Mouse (Mus musculus): ENCODE measurements at regions not wholly inside any gene's neighbourhood (a gene's known extent, or its start where the extent isn't known, plus 50 kb on each side); places are given as distances from the start of the nearest gene placed in this dataset.

- Histone ChIP-seq H3K27ac (ENCODE audit: low read depth, low read length) (no peak overlapping the region), H3K9ac (ENCODE audit: low read depth, low read length) (no peak overlapping the region)
- 86% methylated on average over 2 of the region's 2 CpGs for WGBS
Observed at GRCm38 (mm10) chr8:34607426-34607825, 495.9 kb upstream of the Gm10131 start.

GRCm38 (mm10) chr8:34605031-34605430 lies 493.5 kb upstream of the Gm10131 start:
- 86% methylated on average over 2 of the region's 2 CpGs for WGBS
- Histone ChIP-seq H3K27ac (ENCODE audit: low read depth, low read length) (no peak overlapping the region), H3K4me3 (ENCODE audit: low read length) (no peak overlapping the region)

More at GRCm38 (mm10) chr8:34607426-34607825, 495.9 kb upstream of the Gm10131 start:
- no peaks in the 10 kb centered on the region for H3K36me3 ChIP-seq (ENCODE audit: control insufficient read depth, insufficient read depth, low read length)
- no peak overlapping the region for H3K4me3 ChIP-seq (ENCODE audit: low read length)
- no peak overlapping the region for H3K4me2 ChIP-seq (replicated peaks; ENCODE audit: low read depth, low read length)
- no peaks in the 10 kb centered on the region for H3K9me3 ChIP-seq (ENCODE audit: control insufficient read depth, low read length)
- H3K27me3 ChIP-seq (ENCODE audit: control insufficient read depth, insufficient read depth, low read length), result no peaks in the 10 kb centered on the region
- no peak for ATAC-seq (ENCODE audit: low FRiP score, low TSS enrichment)
- no peaks in the 10 kb centered on the region for H3K4me1 ChIP-seq (ENCODE audit: control insufficient read depth, insufficient read depth, low read length)

GRCm38 (mm10) chr8:34604581-34604980 lies 493.0 kb upstream of the Gm10131 start:
- Histone ChIP-seq H3K9ac (ENCODE audit: low read depth, low read length) (no peak overlapping the region), H3K27me3 (ENCODE audit: control insufficient read depth, insufficient read depth, low read length) (no peaks in the 10 kb centered on the region), H3K36me3 (ENCODE audit: control insufficient read depth, insufficient read depth, low read length) (no peaks in the 10 kb centered on the region), H3K27ac (ENCODE audit: low read depth, low read length) (no peak overlapping the region), H3K4me1 (ENCODE audit: control insufficient read depth, insufficient read depth, low read length) (no peaks in the 10 kb centered on the region), H3K9me3 (ENCODE audit: control insufficient read depth, low read length) (no peaks in the 10 kb centered on the region), H3K4me3 (ENCODE audit: low read length) (no peak overlapping the region), H3K4me2 (replicated peaks; ENCODE audit: low read depth, low read length) (no peak overlapping the region)
- 79% methylated on average over 2 of the region's 2 CpGs for WGBS
- no peak for ATAC-seq (ENCODE audit: low FRiP score, low TSS enrichment)

More at GRCm38 (mm10) chr8:34605031-34605430, 493.5 kb upstream of the Gm10131 start:
- H3K4me2 ChIP-seq (replicated peaks; ENCODE audit: low read depth, low read length), result no peak overlapping the region
- H3K9ac ChIP-seq (ENCODE audit: low read depth, low read length), result no peak overlapping the region
- no peaks in the 10 kb centered on the region for H3K27me3 ChIP-seq (ENCODE audit: control insufficient read depth, insufficient read depth, low read length)
- no peaks in the 10 kb centered on the region for H3K9me3 ChIP-seq (ENCODE audit: control insufficient read depth, low read length)
- H3K4me1 ChIP-seq (ENCODE audit: control insufficient read depth, insufficient read depth, low read length), result no peaks in the 10 kb centered on the region
- no peaks in the 10 kb centered on the region for H3K36me3 ChIP-seq (ENCODE audit: control insufficient read depth, insufficient read depth, low read length)
- no peak for ATAC-seq (ENCODE audit: low FRiP score, low TSS enrichment)

- Histone ChIP-seq H3K4me2 (replicated peaks; ENCODE audit: low read depth, low read length) (no peak overlapping the region), H3K27ac (ENCODE audit: low read depth, low read length) (no peak overlapping the region), H3K36me3 (ENCODE audit: control insufficient read depth, insufficient read depth, low read length) (no peaks in the 10 kb centered on the region), H3K4me1 (ENCODE audit: control insufficient read depth, insufficient read depth, low read length) (no peaks in the 10 kb centered on the region), H3K4me3 (ENCODE audit: low read length) (no peak overlapping the region), H3K27me3 (ENCODE audit: control insufficient read depth, insufficient read depth, low read length) (no peaks in the 10 kb centered on the region), H3K9ac (ENCODE audit: low read depth, low read length) (no peak overlapping the region), H3K9me3 (ENCODE audit: control insufficient read depth, low read length) (no peaks in the 10 kb centered on the region)
- ATAC-seq (ENCODE audit: low FRiP score, low TSS enrichment), result no peak
- WGBS, result 84% methylated on average over 3 of the region's 3 CpGs
Observed at GRCm38 (mm10) chr8:34601426-34601953, 490.0 kb upstream of the Gm10131 start.

GRCm38 (mm10) chr8:34600880-34601279 lies 489.3 kb upstream of the Gm10131 start:
- Histone ChIP-seq H3K27ac (ENCODE audit: low read depth, low read length) (no peak overlapping the region), H3K9me3 (ENCODE audit: control insufficient read depth, low read length) (no peaks in the 10 kb centered on the region), H3K4me3 (ENCODE audit: low read length) (no peak overlapping the region), H3K36me3 (ENCODE audit: control insufficient read depth, insufficient read depth, low read length) (no peaks in the 10 kb centered on the region), H3K4me1 (ENCODE audit: control insufficient read depth, insufficient read depth, low read length) (no peaks in the 10 kb centered on the region), H3K27me3 (ENCODE audit: control insufficient read depth, insufficient read depth, low read length) (no peaks in the 10 kb centered on the region), H3K4me2 (replicated peaks; ENCODE audit: low read depth, low read length) (no peak overlapping the region), H3K9ac (ENCODE audit: low read depth, low read length) (no peak overlapping the region)
- 86% methylated on average over 5 of the region's 5 CpGs for WGBS
- no peak for ATAC-seq (ENCODE audit: low FRiP score, low TSS enrichment)

GRCm38 (mm10) chr8:34596593-34596992 lies 485.1 kb upstream of the Gm10131 start:
- Histone ChIP-seq H3K9ac (ENCODE audit: low read depth, low read length) (no peak overlapping the region), H3K27ac (ENCODE audit: low read depth, low read length) (no peak overlapping the region), H3K4me3 (ENCODE audit: low read length) (no peak overlapping the region), H3K9me3 (ENCODE audit: control insufficient read depth, low read length) (no peaks in the 10 kb centered on the region), H3K36me3 (ENCODE audit: control insufficient read depth, insufficient read depth, low read length) (no peaks in the 10 kb centered on the region), H3K4me2 (replicated peaks; ENCODE audit: low read depth, low read length) (no peak overlapping the region), H3K27me3 (ENCODE audit: control insufficient read depth, insufficient read depth, low read length) (no peaks in the 10 kb centered on the region), H3K4me1 (ENCODE audit: control insufficient read depth, insufficient read depth, low read length) (no peaks in the 10 kb centered on the region)
- no peak for ATAC-seq (ENCODE audit: low FRiP score, low TSS enrichment)
- WGBS, result 54% methylated on average over 5 of the region's 5 CpGs

GRCm38 (mm10) chr8:34590976-34591749 lies 479.6 kb upstream of the Gm10131 start:
- no peaks in the 10 kb centered on the region for H3K27me3 ChIP-seq (ENCODE audit: control insufficient read depth, insufficient read depth, low read length)
- H3K9me3 ChIP-seq (ENCODE audit: control insufficient read depth, low read length), result no peaks in the 10 kb centered on the region
- 91% methylated on average over 8 of the region's 8 CpGs for WGBS
- H3K4me2 ChIP-seq (replicated peaks; ENCODE audit: low read depth, low read length), result no peak overlapping the region
- H3K4me3 ChIP-seq (ENCODE audit: low read length), result no peak overlapping the region
- no peaks in the 10 kb centered on the region for H3K4me1 ChIP-seq (ENCODE audit: control insufficient read depth, insufficient read depth, low read length)
- no peak for ATAC-seq (ENCODE audit: low FRiP score, low TSS enrichment)
- H3K9ac ChIP-seq (ENCODE audit: low read depth, low read length), result no peak overlapping the region
- H3K36me3 ChIP-seq (ENCODE audit: control insufficient read depth, insufficient read depth, low read length), result no peaks in the 10 kb centered on the region
- H3K27ac ChIP-seq (ENCODE audit: low read depth, low read length), result no peak overlapping the region

GRCm38 (mm10) chr8:34578043-34578442 lies 466.5 kb upstream of the Gm10131 start:
- no peak for ATAC-seq (ENCODE audit: low FRiP score, low TSS enrichment)
- Histone ChIP-seq H3K27ac (ENCODE audit: low read depth, low read length) (no peak overlapping the region), H3K9ac (ENCODE audit: low read depth, low read length) (no peak overlapping the region), H3K4me2 (replicated peaks; ENCODE audit: low read depth, low read length) (no peak overlapping the region), H3K9me3 (ENCODE audit: control insufficient read depth, low read length) (no peaks in the 10 kb centered on the region), H3K36me3 (ENCODE audit: control insufficient read depth, insufficient read depth, low read length) (no peaks in the 10 kb centered on the region), H3K27me3 (ENCODE audit: control insufficient read depth, insufficient read depth, low read length) (no peaks in the 10 kb centered on the region), H3K4me1 (ENCODE audit: control insufficient read depth, insufficient read depth, low read length) (no peaks in the 10 kb centered on the region), H3K4me3 (ENCODE audit: low read length) (no peak overlapping the region)
- WGBS, result 37% methylated on average over 4 of the region's 4 CpGs

GRCm38 (mm10) chr8:34574009-34574408 lies 462.5 kb upstream of the Gm10131 start:
- H3K36me3 ChIP-seq (ENCODE audit: control insufficient read depth, insufficient read depth, low read length), result no peaks in the 10 kb centered on the region
- H3K9me3 ChIP-seq (ENCODE audit: control insufficient read depth, low read length), result no peaks in the 10 kb centered on the region; the same call in 1 of the 2 replicates
- no peak for ATAC-seq (ENCODE audit: low FRiP score, low TSS enrichment)
- H3K4me1 ChIP-seq (ENCODE audit: control insufficient read depth, insufficient read depth, low read length), result no peaks in the 10 kb centered on the region
- no peak overlapping the region for H3K27ac ChIP-seq (ENCODE audit: low read depth, low read length)
- H3K4me2 ChIP-seq (replicated peaks; ENCODE audit: low read depth, low read length), result no peak overlapping the region
- H3K27me3 ChIP-seq (ENCODE audit: control insufficient read depth, insufficient read depth, low read length), result no peaks in the 10 kb centered on the region
- 63% methylated on average over 3 of the region's 3 CpGs for WGBS
- H3K4me3 ChIP-seq (ENCODE audit: low read length), result no peak overlapping the region
- H3K9ac ChIP-seq (ENCODE audit: low read depth, low read length), result no peak overlapping the region
